Mouse (Mus musculus) kidney, embryonic 14.5 days (tissue): ENCODE measurements around the gene Lgalsl. TPM values are rescaled to one million over a fixed set of nuclear protein-coding genes. Genes with fewer than 3 reads are reported as not detected.

ENCODE experiments used
- ATAC-seq: fragments of 200-750 bp; cut with Nextera tagmentation; 2 replicates; pipeline ENCODE4 v1.8.0; 2017; ENCODE audit warnings: moderate number of reproducible peaks, mild to moderate bottlenecking, moderate TSS enrichment, moderate library complexity; ENCODE audit not compliant: low FRiP score, low TSS enrichment
- H3K27ac ChIP-seq: fragments of 300-500 bp; sonication (generic); 2 replicates; pipeline ENCODE4 v1.5.1; 2014; ENCODE audit warnings: low read depth, mild to moderate bottlenecking, low read length, moderate library complexity, mixed read lengths
- H3K27me3 ChIP-seq: fragments of 300-500 bp; sonication (generic); 2 replicates; pipeline ENCODE4 v1.6.1; 2014; ENCODE audit warnings: mild to moderate bottlenecking, low read length; ENCODE audit not compliant: control insufficient read depth, insufficient read depth
- H3K36me3 ChIP-seq: fragments of 300-500 bp; sonication (generic); 2 replicates; pipeline ENCODE4 v1.6.1; 2014; ENCODE audit warnings: low read length, mixed read lengths; ENCODE audit not compliant: control insufficient read depth, insufficient read depth
- H3K4me1 ChIP-seq: fragments of 300-500 bp; sonication (generic); 2 replicates; pipeline ENCODE4 v1.6.1; 2014; ENCODE audit warnings: low read length, mixed read lengths; ENCODE audit not compliant: control insufficient read depth, insufficient read depth
- H3K4me2 ChIP-seq: fragments of 300-500 bp; sonication (generic); replicated peaks from 2 replicates; pipeline ENCODE4 v1.6.1; 2014; ENCODE audit warnings: low read depth, mild to moderate bottlenecking, low read length
- H3K4me3 ChIP-seq: fragments of 300-500 bp; sonication (generic); 2 replicates; pipeline ENCODE4 v1.5.1; 2014; ENCODE audit warnings: mild to moderate bottlenecking, low read length
- H3K9ac ChIP-seq: fragments of 300-500 bp; sonication (generic); 2 replicates; pipeline ENCODE4 v1.6.1; 2014; ENCODE audit warnings: low read depth, mild to moderate bottlenecking, low read length, moderate library complexity
- H3K9me3 ChIP-seq: fragments of 300-500 bp; sonication (generic); 2 replicates; pipeline ENCODE4 v1.6.1; 2016; ENCODE audit warnings: low read length; ENCODE audit not compliant: control insufficient read depth
- WGBS: fragments of 180-500 bp; shearing (Covaris S2); extraction: QIAGEN DNeasy Blood & Tissue Kit; methylation state at CpG from one replicate; pipeline ENCODE4 v1.1.7; 2014; 5-methylcytosine and 5-hydroxymethylcytosine counted together
- polyA plus RNA-seq: library from polyadenylated mRNA; unstranded; fragments of >200 nt; fragmentation: Nextera tagmentation; extraction: Ambion mirVana; gene quantifications from 2 replicates; pipeline ENCODE4 v1.2.1, GENCODE M21; 2014

The Lgalsl gene
- polyA plus RNA-seq, 1 experiment from 2014 or later: 30.6 TPM

DNA sequence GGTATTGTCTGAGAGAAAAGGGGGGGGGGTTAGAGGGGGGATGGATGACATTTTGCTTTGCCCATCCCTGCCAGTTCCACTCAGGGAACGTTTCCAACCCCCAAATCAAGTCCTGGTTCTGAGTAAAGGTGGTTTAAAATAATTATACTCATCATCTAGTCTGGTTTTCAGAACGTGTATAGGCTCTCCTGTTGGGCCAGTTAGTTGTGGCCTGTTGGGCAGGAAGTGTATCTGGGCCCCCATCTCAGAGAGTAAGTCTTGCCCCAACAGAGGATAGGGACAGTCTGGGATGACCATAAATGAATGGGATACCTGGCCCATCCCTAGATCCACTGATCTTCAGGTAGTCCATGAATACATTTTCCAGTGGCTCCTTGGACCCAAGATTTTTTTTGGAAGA is 48.2 kb downstream of the Lgalsl start:
- no peak overlapping the region for H3K27ac ChIP-seq
- no peaks in the 10 kb centered on the region for H3K27me3 ChIP-seq
- no peak for ATAC-seq
- H3K4me1 ChIP-seq: no peaks in the 10 kb centered on the region
- H3K36me3 ChIP-seq: no peaks in the 10 kb centered on the region
- no peak overlapping the region for H3K9ac ChIP-seq
- H3K4me3 ChIP-seq: no peak overlapping the region
- H3K9me3 ChIP-seq: peaks cover 4% of the 10 kb centered on the region; the same call in 1 of the 2 replicates
- no peak overlapping the region for H3K4me2 ChIP-seq
- 78% methylated on average over 2 of the region's 2 CpGs for WGBS

GRCm38 (mm10) chr11:20780312-20780711 is 50.5 kb downstream of the Lgalsl start:
- Histone ChIP-seq H3K36me3 (no peaks in the 10 kb centered on the region), H3K27me3 (no peaks in the 10 kb centered on the region), H3K4me3 (no peak overlapping the region), H3K9ac (no peak overlapping the region), H3K4me1 (no peaks in the 10 kb centered on the region), H3K27ac (no peak overlapping the region), H3K9me3 (peaks cover 4% of the 10 kb centered on the region; the same call in 1 of the 2 replicates), H3K4me2 (no peak overlapping the region)
- WGBS: 83% methylated on average over 4 of the region's 4 CpGs
- ATAC-seq: no peak

DNA sequence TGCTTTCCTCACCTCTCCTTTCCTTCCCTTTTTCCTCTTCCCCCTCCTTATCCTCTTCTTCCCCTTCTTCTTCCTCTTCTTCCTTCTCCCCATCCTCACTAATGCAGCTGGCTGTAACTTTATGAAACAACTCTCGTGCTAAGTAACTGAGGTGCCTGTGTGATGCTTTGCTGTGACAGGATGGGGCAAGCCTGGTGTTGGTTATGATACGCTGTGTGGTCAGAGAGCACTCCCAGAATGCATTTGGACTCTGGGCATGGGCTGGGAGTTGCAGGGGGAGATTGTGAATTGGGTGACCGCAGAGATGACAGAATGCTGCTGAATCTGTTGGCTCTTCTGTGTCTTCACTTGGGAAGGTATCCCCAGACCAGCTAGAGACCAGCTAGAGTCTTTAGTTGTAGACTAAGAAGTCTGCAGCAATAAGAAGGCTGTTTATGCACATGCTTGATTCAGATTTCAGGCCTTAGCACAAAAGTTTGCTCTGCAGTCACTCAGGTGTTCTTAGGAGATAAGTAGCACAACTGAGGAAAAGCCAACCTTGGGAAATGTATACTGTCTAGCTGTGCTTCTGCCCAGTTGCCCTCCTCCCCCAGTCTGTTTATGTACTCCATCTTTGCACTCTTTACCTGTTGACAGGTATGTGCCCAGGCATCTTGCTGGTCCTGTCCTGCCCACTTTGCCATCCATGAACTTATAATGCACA is 51.8 kb downstream of the Lgalsl start:
- no peak overlapping the region for H3K4me3 ChIP-seq
- H3K27me3 ChIP-seq: no peaks in the 10 kb centered on the region
- H3K4me1 ChIP-seq: no peaks in the 10 kb centered on the region
- H3K4me2 ChIP-seq: no peak overlapping the region
- H3K9ac ChIP-seq: no peak overlapping the region
- ATAC-seq: no peak
- no peaks in the 10 kb centered on the region for H3K36me3 ChIP-seq
- H3K27ac ChIP-seq: no peak overlapping the region
- no peaks in the 10 kb centered on the region for H3K9me3 ChIP-seq
- 81% methylated on average over 3 of the region's 3 CpGs for WGBS

- Histone ChIP-seq H3K27me3 (no peaks in the 10 kb centered on the region), H3K4me3 (no peak overlapping the region), H3K9ac (no peak overlapping the region), H3K9me3 (no peaks in the 10 kb centered on the region), H3K4me1 (no peaks in the 10 kb centered on the region), H3K36me3 (no peaks in the 10 kb centered on the region), H3K27ac (no peak overlapping the region), H3K4me2 (no peak overlapping the region)
- no peak for ATAC-seq
- WGBS: 89% methylated on average over 1 of the region's 1 CpGs
These were observed 52.6 kb downstream of the Lgalsl start for GRCm38 (mm10) chr11:20778298-20778697.

DNA sequence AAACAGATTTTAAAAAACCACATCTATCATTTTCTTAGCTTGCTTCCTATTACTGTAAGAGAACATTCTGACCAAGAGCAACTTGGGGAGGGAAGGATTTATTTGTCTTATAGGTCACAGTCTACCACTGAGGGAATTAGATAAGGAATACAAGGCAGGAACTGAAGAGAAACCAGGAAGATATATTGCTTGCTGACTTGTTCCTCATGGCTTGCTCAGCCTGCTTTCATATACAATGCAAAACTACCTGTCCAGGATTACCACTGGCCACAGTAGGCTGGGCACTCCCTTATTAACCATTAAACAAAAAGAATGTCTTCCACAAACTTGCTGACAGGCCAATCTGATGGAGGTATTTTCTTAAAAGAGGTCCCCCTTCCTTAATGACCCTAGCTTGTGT is 54.2 kb downstream of the Lgalsl start:
- ATAC-seq: no peak

More for the DNA sequence above, 54.2 kb downstream of the Lgalsl start:
- no peak overlapping the region for H3K9ac ChIP-seq
- H3K4me3 ChIP-seq: no peak overlapping the region
- no peaks in the 10 kb centered on the region for H3K9me3 ChIP-seq
- H3K27ac ChIP-seq: no peak overlapping the region
- no peak overlapping the region for H3K4me2 ChIP-seq
- no peaks in the 10 kb centered on the region for H3K36me3 ChIP-seq
- no peaks in the 10 kb centered on the region for H3K27me3 ChIP-seq
- no peaks in the 10 kb centered on the region for H3K4me1 ChIP-seq

Other genes starting within 250 kb of the Lgalsl start
- 14.9 and 24.5 TPM in 2 replicates for gene Aftph, start 89.5 kb downstream of the Lgalsl start, polyA plus RNA-seq